ENCODE assay signal across 23 mouse cellular contexts in genomic region chr13:46507944-46508343, GRCm38 (mm10). TPM values are rescaled to one million over a fixed set of nuclear protein-coding genes. Genes with fewer than 3 reads are reported as not detected.
A peak's percentile ranks its signal among the peaks of the same experiment; 100 is the strongest.
DNase-seq lines count a peak whose midpoint lies in the region; ATAC-seq and TF ChIP-seq lines count a peak whose summit lies in the region.
"Had no signal": no experiment of that assay in that cellular context is flagged by ENCODE, and none has a peak within 500 bp of the region (broad histone marks: within the 10 kb centered on the region; RNA-seq: fewer than 3 reads in every experiment).

No protein-coding gene starts in this region.

- H3K9ac ChIP-seq in heart, embryonic 12.5 days = no peak overlapping the region
- H3K9ac ChIP-seq in heart, embryonic 16.5 days (ENCODE audit: low read length) = 0 out of 2 replicates have a peak overlapping the region, but pooled peaks have one; percentile 3
- H3K9ac ChIP-seq: embryonic facial prominence, embryonic 15.5 days; hindbrain, embryonic 12.5 days had no signal

- intact Hi-C loops in gastrocnemius, adult 2 months (cut with DNase I) = loop anchor here (5.0 kb wide), 1 partner anchor 64 kb away; no protein-coding TSS in a partner anchor
- intact Hi-C loops in gastrocnemius, postnatal 14 days (cut with DNase I; ENCODE audit: low total_unique reads) = no loop called here
- intact Hi-C loops in heart, postnatal 36 days (cut with DNase I) = no loop called here
- intact Hi-C loops in heart, postnatal 14 days (cut with DNase I) = no loop called here
- intact Hi-C loops in left cerebral cortex, postnatal 36 days (cut with DNase I) = loop anchor here (10.0 kb wide), 1 partner anchor 127 kb away; no protein-coding TSS in a partner anchor

- peak overlapping the region; percentile 47 for H3K4me3 ChIP-seq in gastrocnemius, adult 2 months
- no peak overlapping the region for H3K4me3 ChIP-seq in heart, embryonic 12.5 days
- H3K4me3 ChIP-seq in heart, embryonic 16.5 days (ENCODE audit: low read length) = no peak overlapping the region
- H3K4me3 ChIP-seq: embryonic facial prominence, embryonic 15.5 days; erythroblast, embryonic 14.5 days; forebrain, embryonic 10.5 days; hindbrain, embryonic 12.5 days had no signal

- peak overlapping the region; percentile 91 for H3K27ac ChIP-seq in gastrocnemius, adult 2 months
- peak overlapping the region; percentile 45 for H3K27ac ChIP-seq in heart, embryonic 12.5 days (ENCODE audit: poor library complexity, severe bottlenecking)
- peak overlapping the region; percentile 65 for H3K27ac ChIP-seq in heart, embryonic 16.5 days (ENCODE audit: low read length)
- H3K27ac ChIP-seq: embryonic facial prominence, embryonic 15.5 days; forebrain, embryonic 10.5 days; hindbrain, embryonic 12.5 days had no signal

- no peak for TF ChIP-seq CTCF in gastrocnemius, adult 2 months (IDR thresholded peaks at IDR 0.05)

- H3K4me2 ChIP-seq in heart, embryonic 12.5 days = no peak overlapping the region
- H3K4me2 ChIP-seq in heart, embryonic 16.5 days (ENCODE audit: low read depth, low read length) = no peak overlapping the region
- H3K4me2 ChIP-seq: embryonic facial prominence, embryonic 15.5 days; hindbrain, embryonic 12.5 days had no signal

- H3K27me3 ChIP-seq in heart, embryonic 12.5 days (replicated peaks) = no peaks in the 10 kb centered on the region
- H3K27me3 ChIP-seq in heart, embryonic 16.5 days (ENCODE audit: control insufficient read depth, insufficient read depth, low read length) = no peaks in the 10 kb centered on the region
- H3K27me3 ChIP-seq: hindbrain, embryonic 12.5 days had no signal

- no peak for ATAC-seq in heart, embryonic 12.5 days (ENCODE audit: insufficient number of reproducible peaks, low FRiP score)
- ATAC-seq in heart, embryonic 16.5 days (replicated peaks; ENCODE audit: extremely low read depth, insufficient read depth, low FRiP score) = no peak
- ATAC-seq: forebrain, embryonic 14.5 days; hindbrain, embryonic 16.5 days; inflammation-experienced regulatory T-cells, adult 6 months; intestine, postnatal 0 days had no signal

- 57% methylated on average over 7 of the region's 7 CpGs for WGBS in heart, embryonic 12.5 days
- 57% methylated on average over 7 of the region's 7 CpGs for WGBS in heart, embryonic 16.5 days

- H3K4me1 ChIP-seq in heart, embryonic 12.5 days (replicated peaks) = peaks cover 31% of the 10 kb centered on the region
- H3K4me1 ChIP-seq in heart, embryonic 16.5 days (ENCODE audit: control insufficient read depth, insufficient read depth, low read length) = peaks cover 24% of the 10 kb centered on the region
- H3K4me1 ChIP-seq: embryonic facial prominence, embryonic 15.5 days; forebrain, embryonic 10.5 days; hindbrain, embryonic 12.5 days had no signal

- H3K36me3 ChIP-seq in heart, embryonic 12.5 days = peaks cover 14% of the 10 kb centered on the region
- H3K36me3 ChIP-seq in heart, embryonic 16.5 days (ENCODE audit: control insufficient read depth, insufficient read depth) = peaks cover 3% of the 10 kb centered on the region; the same call in 1 of the 2 replicates
- H3K36me3 ChIP-seq: embryonic facial prominence, embryonic 15.5 days; forebrain, embryonic 10.5 days; hindbrain, embryonic 12.5 days had no signal

- no peaks in the 10 kb centered on the region; the same call in 1 of the 2 replicates for H3K9me3 ChIP-seq in heart, embryonic 12.5 days (replicated peaks)
- H3K9me3 ChIP-seq in heart, embryonic 16.5 days (replicated peaks; ENCODE audit: control insufficient read depth, low read length) = 0 out of 2 replicates have a peak, but pooled peaks cover 2% of the 10 kb centered on the region
- H3K9me3 ChIP-seq: embryonic facial prominence, embryonic 15.5 days; hindbrain, embryonic 12.5 days had no signal

- peak; percentile 35 for DNase-seq in gastrocnemius, adult 2 months
- no peak for DNase-seq in gastrocnemius, postnatal 14 days
- no peak for DNase-seq in heart, postnatal 36 days
- no peak for DNase-seq in heart, postnatal 14 days
- DNase-seq in left cerebral cortex, postnatal 36 days (ENCODE audit: low spot score in 2 of 2) = no peak
- DNase-seq: adrenal gland, postnatal 10 days; cerebellum, adult 11 months; cerebellum, adult 8-10 months; cerebellum, postnatal 14 days; embryo, embryonic 11 days; gastrocnemius, postnatal 10 days; kidney, adult 8-10 months had no signal

RNA-seq across cellular contexts. Expression of gene Cap2, which starts 6.3 kb away (rescaled TPM):
- 100 to 1,000 TPM; 270 TPM for total RNA-seq in gastrocnemius, adult 2 months (2021)
- total RNA-seq in gastrocnemius, postnatal 14 days (2021) = 100 to 1,000 TPM; 241 to 245 TPM
- 175 and 177 TPM in 2 replicates for polyA plus RNA-seq in heart, embryonic 12.5 days (2016; fragmentation: Nextera tagmentation; extraction: Ambion mirVana)
- total RNA-seq in heart, postnatal 36 days (2021) = 100 to 1,000 TPM; 141 to 147 TPM
- polyA plus RNA-seq in heart, embryonic 16.5 days (2015; fragmentation: Nextera tagmentation; extraction: Ambion mirVana) = 170 and 182 TPM in 2 replicates
- total RNA-seq in heart, postnatal 14 days (2021) = 100 to 1,000 TPM; 113 to 124 TPM
- total RNA-seq in left cerebral cortex, postnatal 36 days (2021) = 100 to 1,000 TPM; 240 to 264 TPM
- total RNA-seq: granulocyte monocyte progenitor cell, adult 5-6 weeks had no signal
- polyA plus RNA-seq: erythroblast, embryonic 14.5 days had no signal

Comparison
In these comparisons a context has a peak if more than half of its experiments do, and no peak if none do; other contexts are left out.
1. intact Hi-C loops: an anchor here in gastrocnemius, adult 2 months (5.0 kb wide) and left cerebral cortex, postnatal 36 days (10.0 kb wide); none called in gastrocnemius, postnatal 14 days, heart, postnatal 36 days and heart, postnatal 14 days.